Mouse (Mus musculus) spleen, adult 2 months (tissue): Measurements from ENCODE around the gene Smug1. TPM values are rescaled to one million over a fixed set of nuclear protein-coding genes. Genes with fewer than 3 reads are reported as not detected.

Experiments used
- DNase-seq, 2 experiments: peaks; one replicate each; pipeline versions ENCODE4 v3.0.0 to v3.0.0-alpha.2; 2012 to 2021; ENCODE audit warnings: low spot score in 2 of 2, low read depth in 1 of 2
- H3K27ac ChIP-seq: fragments of 200-500 bp; 2 replicates; pipeline ENCODE4 v1.5.1; 2012; ENCODE audit warnings: low read length, inconsistent platforms; ENCODE audit not compliant: insufficient read depth
- H3K27me3 ChIP-seq: fragments of 200-500 bp; 2 replicates; pipeline ENCODE4 v1.6.1; 2012; ENCODE audit warnings: mild to moderate bottlenecking, moderate library complexity, low read length, inconsistent platforms; ENCODE audit not compliant: control insufficient read depth, insufficient read depth
- H3K36me3 ChIP-seq: fragments of 200-500 bp; 2 replicates; pipeline ENCODE4 v1.6.1; 2012; ENCODE audit warnings: mild to moderate bottlenecking, low read length, inconsistent platforms; ENCODE audit not compliant: control insufficient read depth, insufficient read depth
- H3K4me1 ChIP-seq: fragments of 200-500 bp; 2 replicates; pipeline ENCODE4 v1.6.1; 2011; ENCODE audit warnings: inconsistent platforms; ENCODE audit not compliant: control insufficient read depth, insufficient read depth, insufficient read length
- H3K4me3 ChIP-seq: fragments of 200-500 bp; 2 replicates; pipeline ENCODE4 v1.5.1; 2011; ENCODE audit warnings: mild to moderate bottlenecking, inconsistent platforms; ENCODE audit not compliant: insufficient read depth, insufficient read length; ENCODE audit errors: extremely low read depth
- CTCF ChIP-seq: fragments of 200-500 bp; IDR thresholded peaks from 2 replicates; pipeline ENCODE4 v1.5.1; 2011; ENCODE audit warnings: mild to moderate bottlenecking, inconsistent platforms; ENCODE audit not compliant: insufficient read depth, insufficient read length, insufficient replicate concordance; ENCODE audit errors: extremely low read depth
- POLR2A ChIP-seq: fragments of 200-500 bp; IDR thresholded peaks from 2 replicates; pipeline ENCODE4 v1.6.1; 2011; ENCODE audit warnings: low read depth, low read length, inconsistent platforms
- WGBS: fragments of 180-500 bp; shearing (Covaris S2); methylation state at CpG from one replicate; pipeline ENCODE4 v1.1.7; 2018; 5-methylcytosine and 5-hydroxymethylcytosine counted together
- polyA plus RNA-seq: library from polyadenylated mRNA; depleted of rRNA; stranded (reverse); fragments of >200 nt; gene quantifications from 2 replicates; pipeline ENCODE4 v1.2.3, GENCODE M21; 2012

Smug1 gene
- polyA plus RNA-seq, 1 experiment, result 10.6 TPM

DNA sequence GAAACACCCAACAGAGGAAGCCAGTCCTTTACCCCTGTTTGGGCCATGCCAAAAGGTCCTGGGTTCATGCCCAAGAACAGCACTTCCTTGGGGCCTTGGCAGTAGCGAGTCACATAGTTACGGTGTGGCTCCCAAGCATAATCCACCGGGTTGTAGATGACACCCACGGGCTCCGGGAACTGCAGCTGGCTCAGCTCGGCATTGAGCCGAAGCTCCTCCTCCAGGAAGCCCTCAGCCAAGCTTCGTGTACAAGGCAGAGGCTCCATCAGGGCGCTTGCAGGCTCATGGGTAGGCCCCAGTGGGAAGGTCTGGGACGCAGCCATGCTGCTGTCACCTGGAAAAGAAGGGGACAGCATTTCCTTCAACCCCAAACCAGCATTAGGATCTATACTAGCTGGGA, 9.3 kb downstream of the Smug1 start:
- peaks cover 2% of the 10 kb centered on the region; the same call in 1 of the 2 replicates for H3K4me1 ChIP-seq
- H3K36me3 ChIP-seq, result peaks cover 19% of the 10 kb centered on the region

DNA sequence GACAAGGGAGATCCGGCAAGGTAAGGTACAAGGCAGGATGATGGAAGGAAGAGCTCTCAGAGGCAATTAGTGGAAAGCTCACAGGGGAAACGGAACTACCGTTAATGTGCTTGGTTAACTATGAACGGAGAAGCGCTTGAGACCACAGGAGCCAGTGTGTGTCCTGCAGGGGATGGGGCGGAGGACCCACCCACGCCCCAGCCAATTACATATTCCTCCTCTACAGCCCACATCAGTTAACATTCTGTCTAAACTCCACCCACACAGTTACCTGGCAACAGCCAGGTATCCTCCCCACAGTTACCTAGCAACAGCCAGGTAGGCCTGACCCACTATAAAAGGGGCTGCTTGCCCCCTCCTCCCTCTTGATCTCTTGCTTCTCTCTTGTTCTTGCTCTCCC, 10.0 kb downstream of the Smug1 start:
- no peak overlapping the region for H3K4me3 ChIP-seq
- no peaks in the 10 kb centered on the region for H3K4me1 ChIP-seq
- TF ChIP-seq POLR2A, result no peak
- TF ChIP-seq CTCF, result no peak
- no peaks in the 10 kb centered on the region for H3K27me3 ChIP-seq
- H3K36me3 ChIP-seq, result peaks cover 19% of the 10 kb centered on the region
- DNase-seq, result no peak
- WGBS, result 83% methylated on average over 7 of the region's 7 CpGs
- no peak overlapping the region for H3K27ac ChIP-seq

More for the DNA sequence above, 9.3 kb downstream of the Smug1 start:
- H3K4me3 ChIP-seq, result no peak overlapping the region
- TF ChIP-seq POLR2A (no peak), CTCF (no peak)
- WGBS, result 91% methylated on average over 10 of the region's 10 CpGs
- no peak overlapping the region for H3K27ac ChIP-seq
- H3K27me3 ChIP-seq, result no peaks in the 10 kb centered on the region
- DNase-seq, result no peak

DNA sequence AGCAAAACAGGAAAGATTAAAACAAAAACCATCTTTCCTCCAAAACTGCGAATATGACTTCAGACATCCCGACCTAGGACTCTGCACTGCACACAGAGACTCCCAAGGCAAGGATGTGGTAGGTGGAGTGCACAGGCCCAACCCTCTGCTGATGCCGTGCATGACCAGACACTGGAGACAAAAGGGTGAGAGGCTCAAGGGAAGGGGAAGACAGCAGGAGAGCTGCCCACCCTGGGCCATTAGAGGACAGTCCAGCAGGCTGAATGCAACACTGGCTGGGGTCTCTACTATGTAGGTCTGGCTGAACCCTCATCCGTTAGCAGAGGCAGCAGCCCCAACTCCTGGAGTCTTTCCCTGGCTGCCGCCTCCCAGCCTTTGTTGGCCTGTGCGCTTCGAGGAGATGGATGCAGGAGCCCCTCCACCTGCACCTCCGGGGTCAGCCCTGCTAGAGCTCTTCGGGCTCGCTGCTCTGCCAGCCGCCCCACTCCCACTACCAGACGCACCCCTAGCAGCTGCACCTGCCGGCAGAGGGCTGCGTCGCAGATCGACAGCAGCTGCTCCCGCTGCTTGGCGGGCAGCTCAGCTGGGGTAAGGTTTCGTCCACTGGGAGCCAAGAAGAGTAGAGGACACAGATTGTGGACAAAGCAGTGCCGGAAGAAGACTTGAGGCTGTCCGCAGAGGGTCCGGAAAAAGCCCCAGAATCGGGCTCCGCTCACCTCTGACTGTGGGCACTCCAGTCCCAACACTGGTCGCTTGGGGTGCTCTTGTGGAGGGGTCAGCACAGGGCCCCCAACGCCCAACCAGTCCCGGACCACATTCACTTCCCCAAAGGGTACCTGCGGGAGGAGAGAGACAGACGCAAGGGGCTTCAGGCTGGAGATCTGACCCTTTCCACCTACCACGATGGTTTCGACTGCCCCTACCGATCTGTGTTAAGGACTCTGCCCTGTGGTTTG, 11.2 kb downstream of the Smug1 start:
- H3K27ac ChIP-seq, result no peak overlapping the region
- peaks cover 19% of the 10 kb centered on the region for H3K36me3 ChIP-seq
- WGBS, result 88% methylated on average over 32 of the region's 32 CpGs
- no peak for DNase-seq
- H3K4me3 ChIP-seq, result no peak overlapping the region
- H3K27me3 ChIP-seq, result no peaks in the 10 kb centered on the region
- H3K4me1 ChIP-seq, result no peaks in the 10 kb centered on the region
- TF ChIP-seq CTCF, result no peak
- TF ChIP-seq POLR2A, result no peak

DNA sequence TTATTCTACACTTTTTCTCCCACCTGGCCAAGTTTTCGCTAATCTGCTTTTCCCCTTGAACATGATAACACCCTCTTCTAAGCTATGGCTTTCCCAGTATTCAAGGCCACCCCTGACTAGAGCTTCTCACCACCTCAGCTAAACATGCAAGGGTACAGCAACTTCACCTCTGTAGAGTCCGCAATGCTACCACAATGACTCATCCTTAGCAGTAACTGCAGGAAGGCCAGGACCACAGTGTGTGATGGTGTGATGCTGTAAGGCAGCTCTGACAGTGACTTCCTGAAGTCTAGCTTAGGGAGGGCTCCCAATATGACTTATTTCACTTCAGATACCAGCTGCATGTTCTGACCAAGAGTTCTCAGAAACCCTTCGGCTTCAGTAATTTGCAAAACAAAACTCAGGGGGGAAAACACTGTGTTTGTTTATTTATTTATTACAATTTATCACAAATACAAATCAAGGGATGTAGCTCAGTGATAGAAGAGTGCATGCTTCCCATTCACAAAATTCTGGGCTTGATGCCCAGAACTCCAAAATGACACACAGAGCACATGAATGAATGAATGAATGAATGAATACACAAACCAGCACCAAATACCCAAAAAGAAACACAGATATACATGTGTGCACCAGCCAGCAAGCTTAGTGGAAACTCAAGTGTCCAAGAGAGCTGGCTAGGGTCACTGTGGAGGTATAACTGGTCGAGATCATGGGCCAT, 13.8 kb downstream of the Smug1 start:
- Histone ChIP-seq H3K27ac (no peak overlapping the region), H3K4me1 (no peaks in the 10 kb centered on the region), H3K27me3 (no peaks in the 10 kb centered on the region), H3K4me3 (no peak overlapping the region), H3K36me3 (peaks cover 16% of the 10 kb centered on the region)
- DNase-seq, result no peak
- 64% methylated on average over 4 of the region's 4 CpGs for WGBS
- TF ChIP-seq CTCF (no peak), POLR2A (no peak)

DNA sequence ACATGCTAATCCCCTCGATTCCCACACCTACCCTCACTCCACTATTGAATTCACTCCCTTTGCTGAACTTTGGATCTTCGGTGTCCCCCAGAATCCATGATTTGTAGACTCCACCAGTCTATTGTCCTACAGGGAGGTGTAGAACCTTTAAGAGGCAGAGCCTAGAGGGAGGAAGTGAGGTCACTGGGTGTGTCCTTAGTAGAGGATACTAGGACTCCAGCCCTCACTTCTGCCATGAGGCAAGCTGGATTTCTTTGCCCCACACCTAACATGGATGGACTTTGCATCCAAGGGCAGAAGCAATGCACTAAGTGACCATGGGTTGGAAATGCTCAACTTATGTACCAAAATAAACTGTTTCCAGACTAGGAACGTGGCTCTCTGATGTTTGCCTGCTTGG, 14.5 kb downstream of the Smug1 start:
- Histone ChIP-seq H3K36me3 (peaks cover 14% of the 10 kb centered on the region), H3K27me3 (no peaks in the 10 kb centered on the region), H3K4me3 (no peak overlapping the region), H3K27ac (no peak overlapping the region), H3K4me1 (no peaks in the 10 kb centered on the region)
- 87% methylated on average over 3 of the region's 3 CpGs for WGBS
- DNase-seq, result no peak
- TF ChIP-seq POLR2A, result no peak
- no peak for TF ChIP-seq CTCF

DNA sequence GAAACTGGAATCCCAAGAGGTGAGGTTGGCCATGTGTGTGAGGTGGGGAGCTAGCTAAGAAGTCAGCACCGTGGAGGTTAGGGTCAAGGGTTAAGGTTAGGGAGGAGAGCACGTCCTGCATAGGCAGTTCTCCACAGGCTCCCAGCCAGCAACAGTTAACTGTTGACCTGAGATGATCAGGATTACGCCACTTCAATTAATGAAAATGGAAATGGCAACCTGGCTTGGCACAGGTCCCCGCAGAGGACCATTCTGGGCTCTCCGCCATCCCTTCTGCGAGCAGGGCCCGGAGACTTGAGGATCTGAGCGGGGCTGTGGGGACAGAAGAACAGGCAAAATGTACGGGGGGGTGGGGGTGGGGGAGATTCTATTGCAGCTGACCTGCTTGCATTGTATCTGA, 19.1 kb downstream of the Smug1 start:
- 76% methylated on average over 9 of the region's 9 CpGs for WGBS
- Histone ChIP-seq H3K4me3 (no peak overlapping the region), H3K27me3 (peaks cover 12% of the 10 kb centered on the region), H3K4me1 (no peaks in the 10 kb centered on the region; the same call in 1 of the 2 replicates), H3K27ac (no peak overlapping the region), H3K36me3 (no peaks in the 10 kb centered on the region)
- no peak for DNase-seq
- TF ChIP-seq POLR2A, result no peak
- TF ChIP-seq CTCF, result no peak
